Mouse (Mus musculus): ENCODE results near the gene Gm30191. TPM values are rescaled to one million over a fixed set of nuclear protein-coding genes. Genes with fewer than 3 reads are reported as not detected.

Gene Gm30191
- polyA plus RNA-seq, 1 experiment from 2014 or later: not detected

GRCm38 (mm10) chr4:134234876-134235275 is 11.9 kb upstream of the Gm30191 start:
- Histone ChIP-seq H3K27ac (ENCODE audit: low read depth, low read length) (no peak overlapping the region), H3K4me2 (ENCODE audit: low read depth) (no peak overlapping the region), H3K36me3 (ENCODE audit: control insufficient read depth, insufficient read depth, low read length) (no peaks in the 10 kb centered on the region), H3K27me3 (ENCODE audit: control insufficient read depth, insufficient read depth, low read length) (peaks cover 13% of the 10 kb centered on the region), H3K9ac (ENCODE audit: low read length) (no peak overlapping the region), H3K4me1 (ENCODE audit: control insufficient read depth, insufficient read depth, low read length) (no peaks in the 10 kb centered on the region), H3K4me3 (ENCODE audit: low read depth, low read length) (no peak overlapping the region), H3K9me3 (ENCODE audit: control insufficient read depth, low read length) (no peaks in the 10 kb centered on the region)
- WGBS: 88% methylated on average over 5 of the region's 5 CpGs
- ATAC-seq (ENCODE audit: insufficient read depth, low FRiP score, low TSS enrichment): no peak
- no peak for DNase-seq (ENCODE audit: low spot score)

DNA sequence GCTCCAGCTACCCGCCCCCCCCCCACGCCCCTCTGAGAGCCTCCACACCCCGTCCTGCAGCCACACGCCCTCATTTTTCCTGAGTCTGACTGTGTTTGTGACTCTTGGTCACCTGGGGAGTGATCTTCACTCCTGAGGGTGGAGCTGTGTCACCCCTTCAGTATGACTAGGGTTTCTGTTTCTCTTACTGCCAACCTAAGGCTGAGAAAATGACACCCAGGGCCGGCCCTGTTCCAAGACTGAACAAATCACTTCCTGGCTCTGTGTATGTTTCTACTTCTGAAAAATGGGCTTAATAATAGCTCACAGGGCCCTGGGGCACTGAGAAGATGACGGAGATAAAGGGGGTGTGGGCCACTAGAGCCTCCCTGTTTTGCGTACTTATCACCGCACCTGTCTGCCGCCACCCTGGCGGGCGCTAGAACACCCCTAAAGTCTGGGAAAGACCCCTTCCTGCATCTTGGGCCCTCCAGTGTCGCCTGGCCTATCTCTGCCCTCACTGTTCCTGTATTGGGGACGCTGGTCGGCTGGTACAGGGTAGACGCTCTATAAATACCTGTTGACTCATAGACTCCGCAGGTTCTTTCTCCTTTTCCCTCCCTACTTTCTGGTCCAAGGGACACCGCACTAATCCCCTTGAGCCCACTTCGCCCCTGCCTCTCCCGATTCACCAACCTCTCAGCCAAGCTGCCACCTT is 9.0 kb upstream of the Gm30191 start:
- Histone ChIP-seq H3K36me3 (ENCODE audit: control insufficient read depth, insufficient read depth, low read length) (no peaks in the 10 kb centered on the region), H3K4me3 (ENCODE audit: low read depth, low read length) (no peak overlapping the region), H3K4me2 (ENCODE audit: low read depth) (no peak overlapping the region), H3K9me3 (ENCODE audit: control insufficient read depth, low read length) (no peaks in the 10 kb centered on the region), H3K4me1 (ENCODE audit: control insufficient read depth, insufficient read depth, low read length) (no peaks in the 10 kb centered on the region), H3K9ac (ENCODE audit: low read length) (0 out of 2 replicates have a peak overlapping the region, but pooled peaks have one; percentile 10), H3K27ac (ENCODE audit: low read depth, low read length) (no peak overlapping the region), H3K27me3 (ENCODE audit: control insufficient read depth, insufficient read depth, low read length) (peaks cover 13% of the 10 kb centered on the region)
- no peak for DNase-seq (ENCODE audit: low spot score)
- ATAC-seq (ENCODE audit: insufficient read depth, low FRiP score, low TSS enrichment): no peak
- 27% methylated on average over 19 of the region's 19 CpGs for WGBS

DNA sequence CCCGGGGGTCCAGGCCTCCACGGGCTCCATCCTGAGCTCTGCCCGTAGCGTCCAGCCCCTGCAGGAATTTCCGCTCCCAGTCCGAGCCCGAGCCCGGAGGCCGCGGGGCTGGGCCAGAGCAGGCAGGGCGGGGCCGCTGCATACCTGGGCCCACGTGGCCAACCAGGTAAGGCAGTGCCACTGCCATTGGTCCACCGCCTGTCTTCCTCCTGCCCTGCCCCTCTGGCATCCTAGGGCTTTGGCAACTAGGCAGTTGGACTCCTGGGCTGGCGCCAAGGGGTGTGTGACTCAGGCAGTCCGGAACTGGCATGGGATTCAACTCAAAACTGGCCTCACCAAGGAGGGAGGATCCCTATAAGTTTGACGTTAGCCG is 8.5 kb upstream of the Gm30191 start, which contains the start of gene Cnksr1:
Gene Cnksr1 (minus strand): TSS at position 121 of the 373 bp plus-strand sequence.
- H3K4me1 ChIP-seq (ENCODE audit: control insufficient read depth, insufficient read depth, low read length): no peaks in the 10 kb centered on the region
- 4% methylated on average over 18 of the region's 18 CpGs for WGBS
- H3K36me3 ChIP-seq (ENCODE audit: control insufficient read depth, insufficient read depth, low read length): no peaks in the 10 kb centered on the region
- no peaks in the 10 kb centered on the region for H3K9me3 ChIP-seq (ENCODE audit: control insufficient read depth, low read length)
- 0 out of 2 replicates have a peak within 1 kb of the TSS, but pooled peaks have one; percentile 10 for H3K9ac ChIP-seq (ENCODE audit: low read length)
- no peak within 1 kb of the TSS for H3K27ac ChIP-seq (ENCODE audit: low read depth, low read length)
- peaks cover 13% of the 10 kb centered on the region for H3K27me3 ChIP-seq (ENCODE audit: control insufficient read depth, insufficient read depth, low read length)
- no peak within 1 kb of the TSS for H3K4me2 ChIP-seq (ENCODE audit: low read depth)
- no peak for DNase-seq (ENCODE audit: low spot score)
- no peak for ATAC-seq (ENCODE audit: insufficient read depth, low FRiP score, low TSS enrichment)
- no peak within 1 kb of the TSS for H3K4me3 ChIP-seq (ENCODE audit: low read depth, low read length)

DNA sequence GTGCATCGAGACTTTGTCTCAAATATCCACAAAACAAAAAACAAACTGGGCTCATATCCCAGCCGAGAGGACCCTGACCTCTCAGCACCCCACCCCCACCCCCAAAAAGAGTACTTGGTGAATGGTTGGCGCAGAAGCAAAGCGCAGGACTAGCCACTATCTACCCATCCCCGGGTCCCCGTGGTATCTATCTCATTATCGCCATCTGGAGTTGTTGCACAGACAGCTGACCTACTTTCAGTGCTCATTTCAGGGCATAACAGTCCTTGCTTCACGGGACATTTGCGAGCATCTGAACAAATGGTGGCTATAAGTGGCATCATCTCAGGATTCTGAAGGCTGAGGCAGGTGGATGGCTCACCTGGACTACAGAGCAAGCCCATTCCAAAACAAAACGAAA is 8.0 kb upstream of the Gm30191 start:
- H3K4me1 ChIP-seq (ENCODE audit: control insufficient read depth, insufficient read depth, low read length): no peaks in the 10 kb centered on the region
- no peaks in the 10 kb centered on the region for H3K9me3 ChIP-seq (ENCODE audit: control insufficient read depth, low read length)
- H3K27me3 ChIP-seq (ENCODE audit: control insufficient read depth, insufficient read depth, low read length): peaks cover 13% of the 10 kb centered on the region
- H3K4me3 ChIP-seq (ENCODE audit: low read depth, low read length): no peak overlapping the region
- DNase-seq (ENCODE audit: low spot score) (no peak), ATAC-seq (ENCODE audit: insufficient read depth, low FRiP score, low TSS enrichment) (no peak)
- H3K9ac ChIP-seq (ENCODE audit: low read length): no peak overlapping the region
- no peak overlapping the region for H3K4me2 ChIP-seq (ENCODE audit: low read depth)
- H3K36me3 ChIP-seq (ENCODE audit: control insufficient read depth, insufficient read depth, low read length): no peaks in the 10 kb centered on the region
- no peak overlapping the region for H3K27ac ChIP-seq (ENCODE audit: low read depth, low read length)
- 15% methylated on average over 10 of the region's 10 CpGs for WGBS

- Histone ChIP-seq H3K9ac (ENCODE audit: low read length) (no peak within 1 kb of the TSS), H3K4me1 (ENCODE audit: control insufficient read depth, insufficient read depth, low read length) (peaks cover 10% of the 10 kb centered on the region), H3K36me3 (ENCODE audit: control insufficient read depth, insufficient read depth, low read length) (no peaks in the 10 kb centered on the region), H3K4me3 (ENCODE audit: low read depth, low read length) (peak within 1 kb of the TSS; percentile 91), H3K9me3 (ENCODE audit: control insufficient read depth, low read length) (no peaks in the 10 kb centered on the region), H3K27ac (ENCODE audit: low read depth, low read length) (no peak within 1 kb of the TSS), H3K4me2 (ENCODE audit: low read depth) (peak within 1 kb of the TSS; percentile 97; the same call in 1 of the 2 replicates), H3K27me3 (ENCODE audit: control insufficient read depth, insufficient read depth, low read length) (peaks cover 2% of the 10 kb centered on the region; the same call in 1 of the 2 replicates)
- ATAC-seq (ENCODE audit: insufficient read depth, low FRiP score, low TSS enrichment): no peak
- DNase-seq (ENCODE audit: low spot score): no peak
- 96% methylated on average over 17 of the region's 17 CpGs for WGBS
Observed at GRCm38 (mm10) chr4:134243516-134244250, 3.1 kb upstream of the Gm30191 start, which contains the start of gene E130218I03Rik. E130218I03Rik (plus strand) TSS chr4:134243662.

- WGBS: under 1% methylated on average over 60 of the region's 60 CpGs
- H3K4me3 ChIP-seq (ENCODE audit: low read depth, low read length): peak within 1 kb of the TSS; percentile 91
- DNase-seq (ENCODE audit: low spot score): peak; percentile 93
- H3K27ac ChIP-seq (ENCODE audit: low read depth, low read length): no peak within 1 kb of the TSS
- H3K36me3 ChIP-seq (ENCODE audit: control insufficient read depth, insufficient read depth, low read length): no peaks in the 10 kb centered on the region
- peaks cover 13% of the 10 kb centered on the region for H3K4me1 ChIP-seq (ENCODE audit: control insufficient read depth, insufficient read depth, low read length)
- H3K4me2 ChIP-seq (ENCODE audit: low read depth): peak within 1 kb of the TSS; percentile 97
- H3K9ac ChIP-seq (ENCODE audit: low read length): peak within 1 kb of the TSS; percentile 77
- H3K9me3 ChIP-seq (ENCODE audit: control insufficient read depth, low read length): no peaks in the 10 kb centered on the region
- peaks cover 6% of the 10 kb centered on the region for H3K27me3 ChIP-seq (ENCODE audit: control insufficient read depth, insufficient read depth, low read length)
- peak; percentile 72 for ATAC-seq (ENCODE audit: insufficient read depth, low FRiP score, low TSS enrichment)
Observed at GRCm38 (mm10) chr4:134245148-134245843, 1.4 kb upstream of the Gm30191 start, which contains the start of gene Zfp593. Zfp593 (minus strand) TSS chr4:134245592.

DNA sequence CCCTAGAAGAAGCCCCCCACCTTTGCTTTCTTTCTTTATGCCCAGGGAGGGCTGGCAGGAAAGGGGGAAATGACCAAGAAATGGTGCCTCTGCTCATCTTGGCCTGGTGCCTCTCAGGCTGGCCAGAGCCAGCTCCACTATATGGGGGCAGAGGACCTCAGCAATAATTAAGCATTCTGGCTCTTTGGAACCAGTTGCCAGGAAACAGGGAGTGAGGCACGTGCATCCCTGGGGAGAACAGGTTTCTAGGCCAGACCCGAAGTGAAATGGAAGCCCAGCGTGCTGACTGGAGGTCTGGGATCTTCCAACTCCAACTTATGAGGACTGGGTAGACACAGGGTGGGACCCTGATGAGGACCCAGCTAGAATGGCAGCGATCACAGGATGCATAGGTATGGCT is 479 bp upstream of the Gm30191 start:
- Histone ChIP-seq H3K36me3 (ENCODE audit: control insufficient read depth, insufficient read depth, low read length) (no peaks in the 10 kb centered on the region), H3K9me3 (ENCODE audit: control insufficient read depth, low read length) (no peaks in the 10 kb centered on the region), H3K4me2 (ENCODE audit: low read depth) (peak overlapping the region; percentile 97; the same call in 1 of the 2 replicates), H3K4me1 (ENCODE audit: control insufficient read depth, insufficient read depth, low read length) (peaks cover 13% of the 10 kb centered on the region), H3K27ac (ENCODE audit: low read depth, low read length) (no peak overlapping the region), H3K9ac (ENCODE audit: low read length) (no peak overlapping the region), H3K4me3 (ENCODE audit: low read depth, low read length) (no peak overlapping the region), H3K27me3 (ENCODE audit: control insufficient read depth, insufficient read depth, low read length) (peaks cover 14% of the 10 kb centered on the region)
- ATAC-seq (ENCODE audit: insufficient read depth, low FRiP score, low TSS enrichment): no peak
- 28% methylated on average over 4 of the region's 4 CpGs for WGBS
- DNase-seq (ENCODE audit: low spot score): no peak

GRCm38 (mm10) chr4:134249651-134250050 is 2.9 kb downstream of the Gm30191 start:
- peak overlapping the region; percentile 30 for H3K4me3 ChIP-seq (ENCODE audit: low read depth, low read length)
- no peak overlapping the region for H3K27ac ChIP-seq (ENCODE audit: low read depth, low read length)
- DNase-seq (ENCODE audit: low spot score) (peak; percentile 88), ATAC-seq (ENCODE audit: insufficient read depth, low FRiP score, low TSS enrichment) (peak; percentile 46; the same call in 1 of the 2 replicates)
- H3K9ac ChIP-seq (ENCODE audit: low read length): peak overlapping the region; percentile 45
- no peaks in the 10 kb centered on the region for H3K36me3 ChIP-seq (ENCODE audit: control insufficient read depth, insufficient read depth, low read length)
- H3K9me3 ChIP-seq (ENCODE audit: control insufficient read depth, low read length): no peaks in the 10 kb centered on the region
- peak overlapping the region; percentile 85 for H3K4me2 ChIP-seq (ENCODE audit: low read depth)
- H3K27me3 ChIP-seq (ENCODE audit: control insufficient read depth, insufficient read depth, low read length): peaks cover 27% of the 10 kb centered on the region
- WGBS: 1% methylated on average over 30 of the region's 30 CpGs
- peaks cover 32% of the 10 kb centered on the region for H3K4me1 ChIP-seq (ENCODE audit: control insufficient read depth, insufficient read depth, low read length)

All from neural tube, embryonic 11.5 days (tissue).